ENCODE assay signal across 20 mouse cellular contexts in the genomic region with DNA sequence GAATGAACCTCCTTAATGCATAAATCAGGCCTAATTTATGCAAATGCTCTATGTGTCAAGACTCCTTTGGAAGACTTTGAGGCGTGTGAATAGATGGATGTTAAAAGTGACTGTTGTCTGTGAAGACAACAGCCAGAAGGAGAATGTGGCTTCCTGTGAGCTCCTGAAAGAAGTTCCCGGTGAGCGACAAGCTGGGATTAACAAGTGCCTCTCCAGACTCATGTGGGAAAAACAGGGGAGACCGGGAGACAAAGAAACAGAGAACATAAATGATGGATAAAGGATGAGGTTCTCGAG.
A peak's percentile ranks its signal among the peaks of the same experiment; 100 is the strongest.
DNase-seq lines count a peak whose midpoint lies in the region; ATAC-seq and TF ChIP-seq lines count a peak whose summit lies in the region.
"Had no signal": no experiment of that assay in that cellular context is flagged by ENCODE, and none has a peak within 500 bp of the region (broad histone marks: within the 10 kb centered on the region; RNA-seq: fewer than 3 reads in every experiment).

No protein-coding gene starts in this region.

- no peak for TF ChIP-seq CTCF in midbrain, postnatal 0 days (IDR thresholded peaks at IDR 0.05)

- H3K36me3 ChIP-seq in heart, embryonic 13.5 days = peaks cover 23% of the 10 kb centered on the region
- no peaks in the 10 kb centered on the region for H3K36me3 ChIP-seq in midbrain, embryonic 12.5 days
- no peaks in the 10 kb centered on the region for H3K36me3 ChIP-seq in midbrain, postnatal 0 days (ENCODE audit: insufficient read depth, low read length)
- H3K36me3 ChIP-seq in forebrain, embryonic 13.5 days (ENCODE audit: poor library complexity, severe bottlenecking) = no peaks in the 10 kb centered on the region
- H3K36me3 ChIP-seq in midbrain, embryonic 14.5 days (ENCODE audit: control insufficient read depth, insufficient read depth, low read length) = no peaks in the 10 kb centered on the region
- H3K36me3 ChIP-seq: embryonic facial prominence, embryonic 15.5 days; limb, embryonic 13.5 days had no signal

- intact Hi-C loops in heart, postnatal 25 days (cut with DNase I) = no loop called here

- H3K4me2 ChIP-seq in heart, embryonic 13.5 days = 0 out of 2 replicates have a peak overlapping the region, but pooled peaks have one; percentile 60
- peak overlapping the region; percentile 57 for H3K4me2 ChIP-seq in midbrain, embryonic 12.5 days (replicated peaks)
- no peak overlapping the region for H3K4me2 ChIP-seq in midbrain, postnatal 0 days (ENCODE audit: low read depth, low read length, poor library complexity, severe bottlenecking)
- peak overlapping the region; percentile 39 for H3K4me2 ChIP-seq in forebrain, embryonic 13.5 days
- H3K4me2 ChIP-seq in midbrain, embryonic 14.5 days (ENCODE audit: low read length) = peak overlapping the region; percentile 46

- no peaks in the 10 kb centered on the region for H3K27me3 ChIP-seq in heart, embryonic 13.5 days (replicated peaks)
- no peaks in the 10 kb centered on the region for H3K27me3 ChIP-seq in midbrain, embryonic 12.5 days
- no peaks in the 10 kb centered on the region for H3K27me3 ChIP-seq in midbrain, postnatal 0 days (ENCODE audit: insufficient read depth, low read length)
- no peaks in the 10 kb centered on the region for H3K27me3 ChIP-seq in forebrain, embryonic 13.5 days
- H3K27me3 ChIP-seq in midbrain, embryonic 14.5 days (ENCODE audit: control insufficient read depth, insufficient read depth, low read length) = no peaks in the 10 kb centered on the region
- H3K27me3 ChIP-seq: embryonic facial prominence, embryonic 15.5 days; limb, embryonic 13.5 days had no signal

- DNase-seq in heart, postnatal 25 days (ENCODE audit: low spot score) = no peak
- DNase-seq in midbrain, postnatal 0 days (ENCODE audit: low spot score) = no peak
- DNase-seq in midbrain, embryonic 14.5 days = peak; percentile 60
- no peak for DNase-seq in frontal cortex, postnatal 25 days (ENCODE audit: low spot score in 2 of 2)
- DNase-seq in left cerebral cortex, adult 11 months (ENCODE audit: low spot score) = no peak
- DNase-seq: cerebellum, adult 11 months; cerebellum, postnatal 36 days; kidney, adult 11 months; kidney, postnatal 4 days; lung, adult 18-20 months; lung, postnatal 4 days; spleen, adult 18-20 months; thymus, postnatal 25 days had no signal

- H3K27ac ChIP-seq in heart, embryonic 13.5 days (replicated peaks) = peak overlapping the region; percentile 45; the same call in 1 of the 2 replicates
- H3K27ac ChIP-seq in midbrain, embryonic 12.5 days (replicated peaks) = peak overlapping the region; percentile 87
- H3K27ac ChIP-seq in midbrain, postnatal 0 days (ENCODE audit: low read depth, low read length) = no peak overlapping the region
- H3K27ac ChIP-seq in forebrain, embryonic 13.5 days = no peak overlapping the region
- 0 out of 2 replicates have a peak overlapping the region, but pooled peaks have one; percentile 33 for H3K27ac ChIP-seq in midbrain, embryonic 14.5 days (replicated peaks; ENCODE audit: low read depth, low read length)
- H3K27ac ChIP-seq: embryonic facial prominence, embryonic 15.5 days; limb, embryonic 13.5 days had no signal

- no peak for ATAC-seq in heart, embryonic 13.5 days (ENCODE audit: extremely low read depth, insufficient number of reproducible peaks, low FRiP score, low TSS enrichment)
- peak; percentile 78 for ATAC-seq in midbrain, embryonic 12.5 days (ENCODE audit: low FRiP score, low read depth)
- no peak for ATAC-seq in midbrain, postnatal 0 days (ENCODE audit: low FRiP score)
- peak; percentile 64; the same call in 1 of the 2 replicates for ATAC-seq in forebrain, embryonic 13.5 days
- ATAC-seq in midbrain, embryonic 14.5 days (ENCODE audit: low FRiP score, low TSS enrichment) = peak; percentile 47; the same call in 1 of the 2 replicates
- ATAC-seq: activated CD4-positive, CD25-positive, alpha-beta regulatory T cell, adult 4 months had no signal

- no peak overlapping the region for H3K4me3 ChIP-seq in heart, embryonic 13.5 days
- H3K4me3 ChIP-seq in midbrain, embryonic 12.5 days = no peak overlapping the region
- H3K4me3 ChIP-seq in midbrain, postnatal 0 days (ENCODE audit: low read depth, low read length) = no peak overlapping the region
- no peak overlapping the region for H3K4me3 ChIP-seq in forebrain, embryonic 13.5 days
- no peak overlapping the region for H3K4me3 ChIP-seq in midbrain, embryonic 14.5 days (replicated peaks; ENCODE audit: low read depth, low read length)
- H3K4me3 ChIP-seq: embryonic facial prominence, embryonic 15.5 days; left cerebral cortex, adult 2 months; limb, embryonic 13.5 days had no signal

- H3K4me1 ChIP-seq in heart, embryonic 13.5 days = peaks cover 73% of the 10 kb centered on the region
- H3K4me1 ChIP-seq in midbrain, embryonic 12.5 days = peaks cover 61% of the 10 kb centered on the region
- H3K4me1 ChIP-seq in midbrain, postnatal 0 days (ENCODE audit: insufficient read depth, low read length) = no peaks in the 10 kb centered on the region
- H3K4me1 ChIP-seq in forebrain, embryonic 13.5 days = peaks cover 69% of the 10 kb centered on the region
- peaks cover 14% of the 10 kb centered on the region for H3K4me1 ChIP-seq in midbrain, embryonic 14.5 days (ENCODE audit: control insufficient read depth, insufficient read depth, low read length)
- H3K4me1 ChIP-seq: embryonic facial prominence, embryonic 15.5 days had no signal

- WGBS in heart, embryonic 13.5 days = 27% methylated on average over 5 of the region's 5 CpGs
- 12% methylated on average over 5 of the region's 5 CpGs for WGBS in midbrain, embryonic 12.5 days
- 23% methylated on average over 5 of the region's 5 CpGs for WGBS in midbrain, postnatal 0 days
- 3% methylated on average over 5 of the region's 5 CpGs for WGBS in forebrain, embryonic 13.5 days
- 3% methylated on average over 5 of the region's 5 CpGs for WGBS in midbrain, embryonic 14.5 days

- H3K9ac ChIP-seq in heart, embryonic 13.5 days = 0 out of 2 replicates have a peak overlapping the region, but pooled peaks have one; percentile 38
- H3K9ac ChIP-seq in midbrain, embryonic 12.5 days (replicated peaks) = no peak overlapping the region
- no peak overlapping the region for H3K9ac ChIP-seq in midbrain, postnatal 0 days (replicated peaks; ENCODE audit: low read length, poor library complexity, severe bottlenecking)
- no peak overlapping the region for H3K9ac ChIP-seq in forebrain, embryonic 13.5 days
- no peak overlapping the region for H3K9ac ChIP-seq in midbrain, embryonic 14.5 days (replicated peaks; ENCODE audit: low read length)
- H3K9ac ChIP-seq: embryonic facial prominence, embryonic 15.5 days; limb, embryonic 13.5 days had no signal

- H3K9me3 ChIP-seq in heart, embryonic 13.5 days = no peaks in the 10 kb centered on the region
- no peaks in the 10 kb centered on the region for H3K9me3 ChIP-seq in midbrain, embryonic 12.5 days
- no peaks in the 10 kb centered on the region for H3K9me3 ChIP-seq in midbrain, postnatal 0 days (ENCODE audit: low read length)
- H3K9me3 ChIP-seq in forebrain, embryonic 13.5 days (replicated peaks) = no peaks in the 10 kb centered on the region
- H3K9me3 ChIP-seq in midbrain, embryonic 14.5 days (ENCODE audit: control insufficient read depth, low read length) = no peaks in the 10 kb centered on the region
- H3K9me3 ChIP-seq: embryonic facial prominence, embryonic 15.5 days; limb, embryonic 13.5 days had no signal

Comparison
In these comparisons a context has a peak if more than half of its experiments do, and no peak if none do; other contexts are left out.
1. ATAC-seq: peak in midbrain, embryonic 12.5 days (single experiment), forebrain, embryonic 13.5 days (single experiment) and midbrain, embryonic 14.5 days (single experiment); none in heart, embryonic 13.5 days (single experiment) and midbrain, postnatal 0 days (single experiment).
2. H3K27ac ChIP-seq: peak in heart, embryonic 13.5 days (single experiment), midbrain, embryonic 12.5 days (single experiment) and midbrain, embryonic 14.5 days (single experiment); none in midbrain, postnatal 0 days (single experiment) and forebrain, embryonic 13.5 days (single experiment).